Mouse (Mus musculus): ENCODE measurements around the gene H2-Eb2.

The H2-Eb2 gene

DNA sequence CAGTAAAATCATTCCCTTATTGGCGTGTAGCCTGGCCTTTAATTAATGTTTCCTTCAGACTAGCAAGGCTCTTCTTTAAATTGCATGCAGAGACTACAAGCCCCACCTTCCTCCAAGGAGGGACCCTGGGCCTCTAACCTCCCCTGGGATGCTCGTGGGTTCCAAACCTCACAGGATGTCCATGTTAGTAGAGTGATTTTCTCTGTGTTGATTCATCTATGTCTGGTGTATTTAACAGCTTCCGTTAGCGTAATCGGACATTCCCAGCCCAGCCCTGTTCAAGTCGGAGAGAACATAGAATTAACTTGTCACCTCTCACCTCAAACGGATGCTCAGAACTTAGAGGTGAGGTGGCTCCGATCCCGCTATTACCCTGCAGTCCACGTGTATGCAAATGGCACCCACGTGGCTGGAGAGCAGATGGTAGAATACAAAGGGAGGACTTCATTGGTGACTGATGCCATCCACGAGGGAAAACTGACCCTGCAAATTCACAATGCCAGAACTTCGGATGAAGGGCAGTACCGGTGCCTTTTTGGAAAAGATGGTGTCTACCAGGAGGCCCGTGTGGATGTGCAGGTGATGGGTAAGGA, 37.6 kb downstream of the H2-Eb2 start:
- no peak for DNase-seq (ENCODE audit: low spot score in 2 of 2)

- DNase-seq (ENCODE audit: low spot score in 2 of 2) = no peak
Measured at GRCm38 (mm10) chr17:34363676-34364310, 38.3 kb downstream of the H2-Eb2 start.

- DNase-seq (ENCODE audit: low spot score in 2 of 2) = no peak
Measured at GRCm38 (mm10) chr17:34365031-34365430, 39.6 kb downstream of the H2-Eb2 start.

DNA sequence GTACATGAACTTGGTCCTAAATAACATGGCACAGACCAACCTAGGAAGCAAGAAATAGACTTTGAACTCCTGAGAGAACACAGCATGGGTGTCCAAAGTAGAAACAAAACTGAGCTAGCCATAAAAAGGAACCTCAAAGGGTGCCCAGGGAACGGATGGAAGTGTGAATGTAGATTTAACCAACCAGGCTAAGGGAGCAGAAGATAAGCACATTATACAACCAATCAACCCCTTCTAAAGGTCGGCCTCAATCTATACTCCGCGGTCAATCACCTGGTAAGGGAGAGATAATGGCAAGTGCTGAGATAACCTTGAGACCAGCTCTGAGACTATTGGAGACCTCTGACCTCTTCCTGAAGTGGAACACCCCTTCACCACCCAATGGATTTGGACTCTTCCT, 45.1 kb downstream of the H2-Eb2 start:
- no peak for DNase-seq (ENCODE audit: low spot score in 2 of 2)

- DNase-seq (ENCODE audit: low spot score in 2 of 2) = no peak
Measured at GRCm38 (mm10) chr17:34373055-34373709, 47.7 kb downstream of the H2-Eb2 start.

GRCm38 (mm10) chr17:34376847-34377246, 51.4 kb downstream of the H2-Eb2 start, which contains the start of gene Btnl1:
TSS of gene Btnl1 (plus strand) at chr17:34377132.
- no peak for DNase-seq (ENCODE audit: low spot score in 2 of 2)

- DNase-seq (ENCODE audit: low spot score in 2 of 2) = no peak
Measured at GRCm38 (mm10) chr17:34377450-34378209, 52.2 kb downstream of the H2-Eb2 start.

DNA sequence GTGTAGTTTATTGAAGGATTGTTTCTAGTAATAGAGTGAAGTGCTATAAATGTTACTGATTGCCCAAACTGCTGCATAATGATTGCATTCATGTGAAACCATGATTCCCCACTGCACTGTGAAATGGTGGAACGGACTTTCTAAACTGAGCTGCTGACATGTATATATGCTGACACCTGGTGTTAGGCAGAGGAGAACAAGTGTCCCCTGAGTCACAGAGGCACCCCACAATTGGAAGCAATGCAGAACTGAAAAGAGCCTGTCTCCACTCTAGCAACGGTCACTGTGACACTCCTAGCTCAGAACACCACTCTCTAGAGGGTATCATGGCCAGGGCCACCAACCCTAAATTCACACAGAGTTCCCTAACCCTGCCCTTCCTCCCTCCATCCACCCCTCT, 53.3 kb downstream of the H2-Eb2 start:
- DNase-seq (ENCODE audit: low spot score in 2 of 2) = no peak

DNA sequence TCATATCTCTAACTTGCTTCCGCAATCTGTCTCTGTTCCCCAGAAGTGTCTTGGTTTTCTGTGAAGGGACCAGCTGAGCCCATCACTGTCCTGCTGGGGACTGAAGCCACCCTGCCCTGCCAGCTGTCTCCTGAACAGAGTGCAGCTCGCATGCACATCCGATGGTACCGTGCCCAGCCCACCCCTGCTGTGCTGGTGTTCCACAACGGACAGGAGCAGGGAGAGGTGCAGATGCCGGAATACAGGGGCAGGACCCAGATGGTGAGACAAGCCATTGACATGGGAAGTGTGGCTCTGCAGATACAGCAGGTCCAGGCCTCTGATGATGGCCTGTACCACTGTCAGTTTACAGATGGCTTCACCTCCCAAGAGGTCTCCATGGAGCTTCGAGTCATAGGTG, 54.0 kb downstream of the H2-Eb2 start:
- no peak for DNase-seq (ENCODE audit: low spot score in 2 of 2)

GRCm38 (mm10) chr17:34381876-34382275, 56.4 kb downstream of the H2-Eb2 start:
- DNase-seq (ENCODE audit: low spot score in 2 of 2) = no peak

DNA sequence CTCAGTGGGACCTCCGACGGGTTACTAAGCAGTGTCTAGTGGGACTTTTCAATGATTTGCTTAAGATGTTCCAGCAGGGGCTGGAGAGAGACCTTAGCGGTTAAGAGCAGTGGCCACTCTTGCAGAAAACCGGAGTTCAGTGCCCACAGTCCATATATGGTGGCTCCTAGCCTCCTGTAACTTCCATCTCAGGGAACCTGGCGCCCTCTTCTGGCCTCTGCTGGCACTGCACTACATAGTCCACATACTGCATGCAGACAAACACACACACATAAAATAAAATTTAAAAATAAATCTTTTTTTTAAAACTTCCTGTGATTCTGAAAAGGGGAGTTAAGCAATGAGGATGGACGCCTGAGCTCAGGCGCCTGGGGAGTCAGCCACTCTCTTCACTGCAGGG, 57.7 kb downstream of the H2-Eb2 start:
- DNase-seq (ENCODE audit: low spot score in 2 of 2) = no peak

GRCm38 (mm10) chr17:34384699-34385098, 59.2 kb downstream of the H2-Eb2 start:
- no peak for DNase-seq (ENCODE audit: low spot score in 2 of 2)

DNA sequence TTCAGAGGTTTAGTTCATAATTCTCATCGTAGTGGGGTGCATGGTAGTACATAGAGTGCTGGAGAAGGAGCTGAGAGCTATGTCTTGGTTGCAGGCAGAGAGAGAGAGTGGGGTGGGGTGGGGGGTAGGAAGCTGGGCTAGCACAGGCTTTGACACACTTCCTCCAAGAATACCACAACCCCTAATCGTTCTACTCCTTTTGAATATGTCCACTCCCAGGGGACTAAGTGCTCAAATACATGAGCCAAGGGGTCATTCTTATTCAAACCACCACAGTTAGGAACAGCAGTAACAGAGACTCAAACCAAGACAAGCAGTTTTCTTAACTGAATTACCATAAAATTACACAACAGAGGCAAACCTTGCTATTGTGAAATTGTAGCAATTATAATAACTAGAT, 61.2 kb downstream of the H2-Eb2 start:
- DNase-seq (ENCODE audit: low spot score in 2 of 2) = no peak

- no peak for DNase-seq (ENCODE audit: low spot score in 2 of 2)
Measured at GRCm38 (mm10) chr17:34388513-34388912, 63.0 kb downstream of the H2-Eb2 start.
